Mouse (Mus musculus): ENCODE measurements at regions not wholly inside any gene's neighbourhood (a gene's known extent, or its start where the extent isn't known, plus 50 kb on each side); places are given as distances from the start of the nearest gene placed in this dataset.

GRCm38 (mm10) chr13:111981103-111981502 is 172.3 kb upstream of the Map3k1 start:
- TF ChIP-seq CTCF (IDR thresholded peaks at IDR 0.05; ENCODE audit: low read depth, low read length) (no peak), POLR2A (IDR thresholded peaks at IDR 0.05; ENCODE audit: insufficient read depth, low read length) (no peak)

All from ES-Bruce4 (cell line).